Mouse (Mus musculus): ENCODE measurements around the gene Hist1h2ak. TPM values are rescaled to one million over a fixed set of nuclear protein-coding genes. Genes with fewer than 3 reads are reported as not detected.

Hist1h2ak gene
- 43.9 to 61.4 TPM (median 49.5 TPM) in 4 replicates for total RNA-seq (2023; ENCODE audit: inconsistent age)

GRCm38 (mm10) chr13:21753524-21754285 lies at the start of gene Hist1h2ak, which contains the start of gene Hist1h2bn:
Gene Hist1h2ak, minus strand, starts transcription at chr13:21753827.
Gene Hist1h2bn, plus strand, starts transcription at chr13:21754123.

GRCm38 (mm10) chr13:21786899-21787629 lies 33.4 kb upstream of the Hist1h2ak start, which contains the start of the genes Hist1h2an and Hist1h2bp:
Gene Hist1h2an, minus strand, starts transcription at chr13:21787218.
Gene Hist1h2bp, plus strand, starts transcription at chr13:21787461.

GRCm38 (mm10) chr13:21783255-21783617 lies 29.6 kb upstream of the Hist1h2ak start, which contains the start of gene Hist1h3i:
Gene Hist1h3i, minus strand, starts transcription at chr13:21783370.

GRCm38 (mm10) chr13:21779767-21780731 lies 26.4 kb upstream of the Hist1h2ak start, which contains the start of gene Hist1h1b:
Gene Hist1h1b, minus strand, starts transcription at chr13:21780625.

GRCm38 (mm10) chr13:21750159-21751017 lies 3.2 kb downstream of the Hist1h2ak start, which contains the start of gene Hist1h4k:
Gene Hist1h4k, minus strand, starts transcription at chr13:21750505.

GRCm38 (mm10) chr13:21734906-21735767 lies 18.5 kb downstream of the Hist1h2ak start, which contains the start of gene Hist1h4j:
Gene Hist1h4j, plus strand, starts transcription at chr13:21735064.

GRCm38 (mm10) chr13:21721757-21722372 lies 31.8 kb downstream of the Hist1h2ak start, which contains the start of gene Hist1h2bm:
Gene Hist1h2bm, plus strand, starts transcription at chr13:21722044.

GRCm38 (mm10) chr13:21717397-21718357 lies 36.0 kb downstream of the Hist1h2ak start, which contains the start of gene Hist1h3h:
Gene Hist1h3h, plus strand, starts transcription at chr13:21717659.

GRCm38 (mm10) chr13:21715864-21716539 lies 37.6 kb downstream of the Hist1h2ak start, which contains the start of the genes Hist1h2bl and Hist1h2ai:
Gene Hist1h2bl, minus strand, starts transcription at chr13:21716143.
Gene Hist1h2ai, plus strand, starts transcription at chr13:21716422.

Other genes with a start within 250 kb of the Hist1h2ak start
- 11.4 to 14.0 TPM (median 12.5 TPM) in 4 replicates for gene Zkscan8, start 222.7 kb downstream of the Hist1h2ak start, total RNA-seq (2023; ENCODE audit: inconsistent age)
- not detected in 4 replicates for gene Olfr1366, start 211.0 kb downstream of the Hist1h2ak start, total RNA-seq (2023; ENCODE audit: inconsistent age)
- gene Olfr1535, start 193.9 kb downstream of the Hist1h2ak start, total RNA-seq (2023; ENCODE audit: inconsistent age): not detected in 4 replicates
- gene Olfr1364, start 172.1 kb downstream of the Hist1h2ak start, total RNA-seq (2023; ENCODE audit: inconsistent age): not detected in 4 replicates
- gene Olfr1362, start 139.8 kb downstream of the Hist1h2ak start, total RNA-seq (2023; ENCODE audit: inconsistent age): not detected in 4 replicates
- not detected in 4 replicates for gene Olfr11, start 111.3 kb downstream of the Hist1h2ak start, total RNA-seq (2023; ENCODE audit: inconsistent age)
- not detected in 4 replicates for gene Olfr1361, start 90.4 kb downstream of the Hist1h2ak start, total RNA-seq (2023; ENCODE audit: inconsistent age)
- gene Olfr1360, start 76.4 kb downstream of the Hist1h2ak start, total RNA-seq (2023; ENCODE audit: inconsistent age): not detected in 4 replicates
- not detected in 4 replicates for gene Olfr1359, start 55.7 kb downstream of the Hist1h2ak start, total RNA-seq (2023; ENCODE audit: inconsistent age)
- gene Hist1h2bl, start 37.7 kb downstream of the Hist1h2ak start, total RNA-seq (2023; ENCODE audit: inconsistent age): 101 to 134 TPM (median 110 TPM) in 4 replicates
- 57.4 to 111 TPM (median 95.3 TPM) in 4 replicates for gene Hist1h2ai, start 37.4 kb downstream of the Hist1h2ak start, total RNA-seq (2023; ENCODE audit: inconsistent age)
- gene Hist1h3h, start 36.2 kb downstream of the Hist1h2ak start, total RNA-seq (2023; ENCODE audit: inconsistent age): 119 to 230 TPM (median 147 TPM) in 4 replicates
- 10.5 to 15.1 TPM (median 12.2 TPM) in 4 replicates for gene Hist1h2bm, start 31.8 kb downstream of the Hist1h2ak start, total RNA-seq (2023; ENCODE audit: inconsistent age)
- gene Hist1h4j, start 18.8 kb downstream of the Hist1h2ak start, total RNA-seq (2023; ENCODE audit: inconsistent age): 11.8 to 18.5 TPM (median 15.7 TPM) in 4 replicates
- 345 to 580 TPM (median 393 TPM) in 4 replicates for gene Hist1h4k, start 3.3 kb downstream of the Hist1h2ak start, total RNA-seq (2023; ENCODE audit: inconsistent age)
- gene Hist1h2bn, start 296 bp upstream of the Hist1h2ak start, total RNA-seq (2023; ENCODE audit: inconsistent age): 79.2 to 91.1 TPM (median 87.7 TPM) in 4 replicates
- gene Hist1h1b, start 26.8 kb upstream of the Hist1h2ak start, total RNA-seq (2023; ENCODE audit: inconsistent age): 64.3 to 100 TPM (median 75.1 TPM) in 4 replicates
- 159 to 245 TPM (median 224 TPM) in 4 replicates for gene Hist1h3i, start 29.5 kb upstream of the Hist1h2ak start, total RNA-seq (2023; ENCODE audit: inconsistent age)
- gene Hist1h2an, start 33.4 kb upstream of the Hist1h2ak start, total RNA-seq (2023; ENCODE audit: inconsistent age): 26.3 to 53.4 TPM (median 30.7 TPM) in 4 replicates
- gene Hist1h2bp, start 33.6 kb upstream of the Hist1h2ak start, total RNA-seq (2023; ENCODE audit: inconsistent age): 38.6 to 53.7 TPM (median 48.7 TPM) in 4 replicates
- 179 to 205 TPM (median 201 TPM) in 4 replicates for gene Hist1h2bq, start 56.4 kb upstream of the Hist1h2ak start, total RNA-seq (2023; ENCODE audit: inconsistent age)
- gene Hist1h2ao, start 56.6 kb upstream of the Hist1h2ak start, total RNA-seq (2023; ENCODE audit: inconsistent age): 199 to 315 TPM (median 296 TPM) in 4 replicates
- 283 to 393 TPM (median 343 TPM) in 4 replicates for gene Hist1h4m, start 57.9 kb upstream of the Hist1h2ak start, total RNA-seq (2023; ENCODE audit: inconsistent age)
- 138 to 258 TPM (median 167 TPM) in 4 replicates for gene Hist1h4n, start 78.4 kb upstream of the Hist1h2ak start, total RNA-seq (2023; ENCODE audit: inconsistent age)
- 46.5 to 101 TPM (median 67.4 TPM) in 4 replicates for gene Hist1h2ap, start 79.7 kb upstream of the Hist1h2ak start, total RNA-seq (2023; ENCODE audit: inconsistent age)
- 177 to 204 TPM (median 198 TPM) in 4 replicates for gene Hist1h2br, start 79.9 kb upstream of the Hist1h2ak start, total RNA-seq (2023; ENCODE audit: inconsistent age)
- 3.0 to 5.1 TPM (median 4.2 TPM) in 4 replicates for gene Zfp184, start 191.3 kb upstream of the Hist1h2ak start, total RNA-seq (2023; ENCODE audit: inconsistent age)
- gene Pom121l2, start 227.4 kb upstream of the Hist1h2ak start, total RNA-seq (2023; ENCODE audit: inconsistent age): not detected in 4 replicates

All from B cell, adult (primary cell).